Mouse (Mus musculus) right cerebral cortex, postnatal 14 days (tissue): ENCODE data around the gene Cog6.
A peak's percentile ranks its signal among the peaks of the same experiment; 100 is the strongest.

Experiments used
- DNase-seq: peaks from one replicate; pipeline ENCODE4 v3.0.0; 2022

The Cog6 gene

DNA sequence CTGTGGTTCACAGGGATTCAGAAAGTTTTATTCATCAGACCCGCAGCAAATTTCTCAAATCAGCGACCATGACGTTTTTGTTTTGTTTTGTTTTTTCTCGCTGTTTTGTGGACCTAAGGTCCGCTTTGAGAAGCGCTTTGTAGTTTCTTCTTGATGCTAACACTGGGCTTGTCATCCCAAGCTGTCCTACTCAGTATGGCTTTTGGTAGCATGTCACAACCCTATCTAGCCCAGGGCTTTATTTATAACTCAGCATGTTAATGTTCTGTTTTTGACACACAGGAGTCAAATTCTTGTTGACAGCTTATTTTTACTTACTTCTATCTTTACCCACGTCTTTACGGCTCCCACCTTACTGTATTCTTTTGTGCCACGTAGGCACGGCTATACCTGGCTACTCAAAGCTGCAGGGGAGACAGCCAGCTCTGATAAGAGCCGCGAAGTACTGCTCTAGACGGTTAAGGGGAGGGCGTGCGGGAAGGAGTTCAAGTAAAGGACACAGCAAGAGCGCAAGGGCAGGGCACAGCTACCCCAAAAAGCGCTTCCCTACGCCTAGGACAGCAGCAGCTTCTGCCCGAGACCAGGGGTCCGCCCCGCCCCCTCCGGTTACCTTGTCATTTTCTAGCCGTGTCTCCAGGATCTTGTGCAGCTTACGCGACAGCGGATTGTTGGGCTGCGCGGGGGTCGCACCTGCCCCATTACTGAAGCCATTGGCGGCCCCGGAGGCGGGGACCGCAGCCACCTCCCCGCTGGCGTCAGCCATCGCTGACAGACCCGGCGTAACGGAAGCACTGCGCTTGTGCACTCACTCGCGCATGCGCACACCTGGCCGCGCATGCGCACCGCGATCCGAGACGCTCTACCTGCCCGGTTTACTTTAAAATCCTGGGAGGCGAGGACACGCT lies at the start of gene Cog6:
Cog6 (minus strand) TSS at position 802 of the 905 bp plus-strand sequence.
- peak; percentile 83 for DNase-seq

DNA sequence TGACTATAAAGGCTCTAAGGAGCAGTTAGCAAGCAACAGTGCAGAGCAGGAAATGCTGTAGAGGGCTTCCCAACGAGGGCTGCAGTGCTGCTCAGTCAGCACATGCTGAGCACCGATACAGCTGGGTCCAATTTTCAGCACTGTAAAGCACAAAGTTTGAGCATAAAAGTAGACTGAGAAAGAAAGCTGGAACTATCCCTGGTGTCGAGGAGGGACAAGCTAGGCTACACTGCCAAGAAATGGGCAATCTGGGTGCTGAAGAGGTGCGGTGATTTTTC lies 49.0 kb upstream of the Cog6 start:
- no peak for DNase-seq

DNA sequence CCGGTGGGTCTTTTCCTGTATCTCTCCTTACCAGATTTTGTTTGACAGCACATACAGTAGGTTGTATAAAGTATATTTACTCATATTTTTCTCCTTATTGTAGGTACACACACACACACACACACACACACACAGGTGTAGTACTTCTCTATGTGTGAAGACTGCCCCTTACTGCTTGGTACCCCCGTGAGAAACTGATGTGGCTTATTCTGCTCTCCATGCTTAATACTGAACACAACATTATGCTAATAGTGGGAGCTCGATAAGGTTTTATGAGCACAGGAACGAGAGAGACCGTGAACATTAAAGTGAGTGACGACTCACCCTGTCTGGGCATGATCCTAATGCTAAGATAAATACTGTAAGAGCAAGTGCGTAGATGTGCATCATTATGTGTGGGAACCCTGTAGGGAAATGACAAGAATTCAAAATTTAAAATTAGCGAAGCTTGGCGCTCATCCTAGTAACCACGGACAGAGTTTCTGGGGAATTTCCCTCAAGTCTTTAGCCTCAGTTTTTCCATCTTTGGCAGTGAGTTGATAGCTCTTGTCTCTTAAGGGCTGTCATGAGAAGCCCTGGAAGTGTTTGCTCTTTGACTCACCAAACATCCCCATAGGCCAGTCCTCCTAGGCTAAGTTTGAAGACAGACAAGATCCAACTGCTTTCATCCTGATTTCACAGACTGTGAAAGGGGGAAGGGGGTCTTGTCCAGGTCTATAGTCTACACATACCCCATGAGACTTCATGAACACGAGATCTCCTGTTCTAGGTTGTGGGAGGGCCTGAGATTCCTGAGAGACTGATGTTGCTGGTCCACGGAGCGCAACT lies 48.4 kb upstream of the Cog6 start:
- DNase-seq = no peak

DNA sequence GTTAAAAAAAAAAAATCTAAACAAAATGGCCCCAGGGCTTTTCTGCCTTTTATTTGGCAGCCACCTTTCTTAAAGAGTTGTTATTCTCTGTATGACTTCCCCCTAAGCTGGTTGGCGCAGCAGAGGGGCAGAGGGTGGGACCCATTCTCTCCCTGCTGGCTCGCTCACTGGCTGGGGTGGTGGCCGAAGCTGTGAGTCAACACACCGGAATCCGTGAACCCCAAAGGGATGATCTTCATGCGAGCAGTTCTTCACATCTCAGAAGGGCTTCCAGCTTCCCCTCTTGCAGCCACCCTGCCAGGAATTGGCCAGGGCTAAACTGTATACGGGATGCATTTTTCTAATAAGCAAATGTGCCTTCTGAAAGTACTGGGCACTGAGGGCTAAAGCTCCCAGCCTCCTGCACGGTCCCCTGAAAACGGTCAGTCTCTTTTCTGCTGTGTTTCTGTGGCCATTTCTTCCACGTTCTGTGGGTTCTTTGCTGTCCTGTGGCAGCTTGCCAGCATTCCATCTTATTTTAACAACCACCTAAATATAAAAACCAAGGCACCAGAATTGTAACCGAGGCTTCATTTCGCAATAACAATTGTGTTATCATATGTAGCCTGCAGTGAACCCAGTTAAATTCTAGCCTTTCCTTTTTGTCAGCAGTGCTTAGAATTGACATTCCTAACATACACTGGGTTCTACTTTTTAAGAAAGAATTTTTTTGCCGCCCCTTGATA lies 46.5 kb upstream of the Cog6 start:
- DNase-seq = no peak

DNA sequence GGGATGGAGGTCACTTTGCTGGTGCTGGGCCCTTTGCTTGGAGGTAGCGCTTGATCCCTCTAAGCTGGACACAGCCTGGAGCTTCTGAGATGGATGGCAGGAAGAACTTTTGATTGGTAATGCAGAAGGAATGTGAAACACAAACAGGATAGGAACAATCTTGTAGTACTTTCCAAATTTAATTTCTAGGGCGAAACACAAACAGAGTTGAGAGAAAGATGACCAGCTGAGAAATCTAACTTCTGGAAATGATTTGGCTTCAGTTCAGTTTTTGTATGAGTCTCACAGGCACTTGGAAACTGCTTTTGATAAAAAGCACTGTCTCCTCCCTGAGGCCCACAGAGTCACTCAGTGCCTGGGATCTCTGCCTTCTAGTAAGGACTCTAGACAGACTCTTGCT lies 42.9 kb upstream of the Cog6 start:
- DNase-seq = no peak

DNA sequence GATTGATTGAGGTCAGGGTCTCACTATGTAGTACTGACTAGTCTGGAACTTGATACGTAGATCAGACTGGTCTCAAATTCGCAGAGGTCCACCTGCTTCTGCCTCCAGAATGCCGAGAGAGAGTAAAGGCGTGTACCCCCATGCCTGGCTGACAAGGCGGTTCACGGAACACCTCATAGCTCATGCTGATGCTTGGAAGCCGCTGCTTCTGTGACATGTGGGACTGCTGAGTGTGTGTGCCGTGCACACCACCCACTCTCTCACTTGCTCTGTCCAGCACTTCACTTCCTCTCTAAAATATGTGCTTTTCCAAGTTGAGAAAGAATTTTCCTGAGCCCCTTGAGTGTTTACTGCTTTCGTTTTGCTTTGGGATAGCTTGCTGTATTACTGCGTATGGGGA lies 39.4 kb upstream of the Cog6 start:
- DNase-seq = no peak

DNA sequence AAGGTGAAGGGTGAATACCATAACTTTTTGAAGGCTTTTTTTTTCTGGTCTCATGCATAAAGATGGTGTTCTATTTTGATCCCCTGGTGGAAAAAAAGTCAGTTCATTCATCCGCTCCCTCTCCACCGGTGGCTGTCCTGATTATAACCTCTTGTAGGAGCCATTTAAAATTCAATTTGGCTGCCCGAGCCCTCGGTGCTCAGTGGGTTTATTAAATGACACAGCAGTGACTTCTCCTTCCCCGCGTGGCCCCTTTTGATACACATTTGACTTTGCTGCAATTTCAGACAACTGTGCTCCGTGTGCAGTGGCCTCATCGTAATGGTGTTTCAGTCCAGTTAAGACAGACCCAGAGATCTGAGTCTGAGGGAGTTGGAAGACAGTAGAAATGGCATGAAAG lies 35.3 kb upstream of the Cog6 start:
- no peak for DNase-seq

DNA sequence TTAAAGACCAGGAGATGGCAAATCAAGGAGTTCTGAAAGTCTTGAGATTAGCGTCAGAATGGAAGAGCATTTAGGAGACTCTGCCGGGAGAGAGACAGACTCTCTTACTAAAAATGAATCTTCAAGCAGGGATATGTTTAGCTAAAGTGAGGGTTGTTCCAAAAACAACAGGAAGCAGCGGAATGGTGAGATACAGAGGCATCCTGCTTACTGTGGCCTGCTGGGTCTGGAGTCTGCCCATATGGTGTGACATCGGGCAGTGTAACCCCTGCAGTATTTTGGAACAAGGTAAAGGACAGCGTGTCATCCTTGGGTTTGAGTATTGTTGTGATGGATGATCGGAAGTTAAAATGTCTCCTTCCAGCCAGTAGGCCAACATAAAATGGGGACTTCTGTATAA lies 29.3 kb upstream of the Cog6 start:
- DNase-seq = no peak

DNA sequence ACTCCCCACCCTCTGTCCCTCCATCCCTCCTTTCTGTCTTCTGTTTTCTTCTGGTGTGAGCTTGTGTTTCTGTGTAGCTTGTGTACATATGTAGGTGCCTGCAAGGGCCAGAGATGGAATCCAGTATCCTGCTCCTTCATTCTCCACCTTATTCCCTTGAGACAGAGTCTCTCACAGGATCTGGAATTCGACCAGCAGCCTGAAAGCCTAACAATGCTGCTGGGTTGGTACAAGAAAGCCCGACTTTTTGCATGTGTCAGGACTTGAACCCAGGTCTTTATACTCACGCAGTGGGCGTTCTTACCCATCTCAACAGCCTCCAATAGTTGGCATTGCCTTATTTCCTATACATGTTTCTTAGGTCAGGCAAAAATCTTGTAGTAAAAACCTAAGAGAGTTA lies 28.7 kb upstream of the Cog6 start:
- no peak for DNase-seq

DNA sequence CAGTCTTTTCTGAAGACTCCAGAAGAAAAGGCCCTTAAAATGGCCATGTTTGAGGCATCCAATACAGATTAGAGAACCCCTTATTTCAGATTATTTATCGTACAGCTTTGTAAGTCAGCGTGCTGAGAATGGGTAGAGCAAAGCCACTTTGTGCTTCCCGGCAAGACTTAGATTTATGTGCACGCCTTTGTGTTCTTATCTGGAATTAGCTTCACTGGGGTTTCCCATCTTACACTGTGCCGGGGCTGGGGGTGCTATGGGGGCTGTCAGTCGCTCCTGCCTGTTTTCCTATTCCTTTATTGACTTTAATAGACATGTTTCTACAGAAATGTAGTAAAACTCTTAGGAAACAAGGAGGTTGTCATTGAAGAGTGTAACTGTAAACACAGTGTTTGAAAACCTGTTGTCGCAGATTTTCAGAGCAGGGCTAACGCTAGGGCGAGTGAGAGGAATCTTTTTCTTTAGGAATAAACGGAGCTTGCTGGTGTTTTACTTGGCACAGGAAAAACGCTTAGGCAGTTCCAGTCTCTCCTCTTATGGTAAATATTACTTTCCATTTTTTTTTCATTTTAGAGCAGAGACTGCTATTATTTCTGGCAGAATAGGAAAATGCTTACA lies 27.8 kb upstream of the Cog6 start:
- DNase-seq = no peak

DNA sequence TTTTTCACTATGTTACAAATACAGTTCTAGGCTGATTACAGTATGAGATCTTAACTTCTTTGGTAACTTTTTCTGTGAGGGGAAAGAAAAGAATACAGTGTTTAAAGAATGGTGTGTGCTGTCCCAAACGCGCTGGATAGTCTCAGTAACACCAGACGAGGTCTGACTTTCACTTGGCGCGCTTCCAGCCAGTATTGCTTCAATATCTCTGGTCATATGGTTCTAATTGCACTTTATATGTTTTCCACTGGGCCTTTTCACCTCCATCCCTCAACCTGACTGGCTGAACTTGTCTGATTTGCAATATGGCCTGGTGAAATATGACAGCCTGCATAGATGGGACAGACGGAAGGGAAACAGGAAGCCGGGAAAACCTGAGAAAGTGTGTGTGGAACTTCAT lies 27.2 kb upstream of the Cog6 start:
- no peak for DNase-seq

DNA sequence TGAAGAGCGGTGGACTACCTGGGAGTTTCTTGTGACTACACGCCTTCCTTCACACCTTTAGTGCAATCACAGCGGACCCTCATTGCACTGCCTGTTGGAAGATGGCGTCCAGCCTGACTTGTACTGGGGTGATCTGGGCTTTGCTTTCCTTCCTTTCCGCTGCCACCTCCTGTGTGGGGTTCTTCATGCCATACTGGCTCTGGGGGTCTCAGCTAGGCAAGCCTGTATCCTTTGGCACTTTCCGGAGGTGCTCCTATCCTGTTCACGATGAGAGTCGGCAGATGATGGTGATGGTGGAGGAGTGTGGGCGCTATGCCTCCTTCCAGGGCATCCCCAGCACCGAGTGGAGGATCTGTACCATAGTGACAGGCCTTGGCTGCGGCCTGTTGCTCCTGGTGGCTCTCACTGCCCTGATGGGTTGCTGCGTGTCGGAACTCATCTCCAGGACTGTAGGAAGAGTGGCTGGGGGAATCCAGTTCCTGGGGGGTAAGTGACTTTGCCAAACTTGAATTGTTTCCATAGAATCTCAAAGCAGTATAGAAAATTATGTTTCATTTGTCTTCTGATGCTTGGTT lies 26.3 kb upstream of the Cog6 start:
- no peak for DNase-seq

DNA sequence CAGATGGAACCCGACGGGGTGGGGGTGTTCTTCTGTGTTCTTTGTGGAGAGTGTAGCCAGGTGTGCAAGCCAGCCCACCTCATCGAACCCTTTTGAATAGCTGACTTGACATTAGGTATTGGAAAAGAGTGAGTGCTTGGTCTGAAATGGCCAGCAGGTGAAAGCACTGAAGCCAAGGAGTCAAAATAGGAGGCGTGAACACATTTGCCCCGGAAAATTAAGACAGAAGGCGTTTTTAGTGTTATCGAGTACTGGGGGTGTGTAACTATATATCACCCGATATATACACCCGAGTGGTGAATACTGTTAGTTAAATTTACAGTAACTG lies 25.2 kb upstream of the Cog6 start:
- no peak for DNase-seq

DNA sequence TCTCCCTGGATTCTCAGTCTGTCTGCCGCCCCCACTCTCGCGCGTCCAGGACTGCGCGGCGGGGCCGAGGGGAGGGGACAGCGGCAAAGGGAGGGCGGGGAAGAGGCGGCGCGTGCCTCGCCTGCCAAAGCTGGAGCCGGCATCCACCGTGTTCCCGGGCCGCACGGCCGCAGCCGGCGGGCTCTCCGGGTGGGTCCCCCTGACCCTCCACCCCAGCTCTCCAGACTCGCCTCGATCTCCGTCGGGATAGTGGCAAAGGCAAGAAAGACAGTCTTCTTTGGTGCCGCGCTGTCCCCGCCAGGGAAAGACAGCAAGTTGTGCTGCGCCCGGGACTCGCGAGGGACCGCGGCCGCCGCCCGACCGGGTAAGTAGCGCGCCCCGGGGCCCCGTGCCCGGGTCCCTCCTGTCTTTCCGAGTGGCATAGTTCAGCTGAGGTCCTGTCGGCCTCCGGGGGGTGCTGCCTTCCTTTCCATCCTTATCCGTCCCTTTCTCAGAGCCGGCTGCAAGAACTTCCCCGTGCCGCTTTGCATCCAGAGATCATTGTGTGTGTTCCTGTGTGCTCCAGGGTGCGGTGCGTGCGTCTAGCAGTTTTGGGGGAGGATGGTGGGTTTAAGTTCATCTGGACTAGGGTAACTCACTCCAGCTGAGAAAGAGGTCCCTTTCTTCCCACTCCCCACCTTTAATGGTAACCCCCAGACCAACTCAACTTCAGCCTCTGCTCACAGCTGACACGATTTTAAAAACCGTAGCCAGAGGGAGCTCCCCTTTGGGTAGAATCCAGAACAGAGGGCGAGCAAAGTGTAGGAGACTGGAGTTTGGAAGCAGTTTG lies 24.6 kb upstream of the Cog6 start, which contains the start of gene Lhfp:
Lhfp (plus strand) TSS at position 118 of the 829 bp plus-strand sequence.
- DNase-seq = peak; percentile 59

DNA sequence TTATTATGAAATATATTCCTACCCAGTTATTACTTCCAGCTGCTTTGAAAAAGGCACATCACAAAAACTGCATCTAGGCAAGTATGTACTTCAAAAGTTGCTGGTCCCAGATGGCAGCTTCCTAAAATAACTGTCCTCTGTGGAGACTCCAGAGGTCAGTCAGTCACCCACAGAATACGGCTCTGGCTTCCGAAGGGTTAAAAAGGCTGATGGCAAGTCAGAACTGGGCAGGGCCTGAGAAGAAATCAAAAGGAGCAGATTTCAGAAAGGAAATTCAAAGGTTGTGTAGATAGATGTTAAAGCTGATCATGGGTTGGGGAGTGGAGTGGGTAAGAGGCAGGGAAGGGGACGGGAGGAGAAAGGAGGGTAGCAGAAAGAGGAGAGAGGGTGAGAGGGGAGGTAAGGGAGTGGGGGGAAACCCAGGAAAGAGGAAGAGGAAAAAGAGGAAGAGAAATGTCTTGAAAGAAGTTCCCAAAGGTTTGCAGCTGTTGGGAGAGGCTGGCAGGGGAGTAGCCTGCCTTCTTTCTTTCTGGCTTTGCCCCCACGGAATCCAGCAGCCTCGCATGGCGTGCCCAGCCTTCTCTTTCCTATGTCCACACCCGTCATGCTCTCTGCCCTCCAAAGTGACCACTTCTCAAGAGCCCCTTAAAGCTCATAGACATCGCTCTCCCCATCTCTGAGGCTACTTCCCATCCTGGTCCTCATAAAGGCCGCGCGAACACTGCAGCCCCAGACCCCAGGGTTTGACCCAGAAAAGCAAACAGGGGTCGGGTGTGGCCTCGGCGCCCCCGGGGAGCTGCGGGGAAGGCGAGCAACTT lies 23.8 kb upstream of the Cog6 start:
- DNase-seq = no peak

DNA sequence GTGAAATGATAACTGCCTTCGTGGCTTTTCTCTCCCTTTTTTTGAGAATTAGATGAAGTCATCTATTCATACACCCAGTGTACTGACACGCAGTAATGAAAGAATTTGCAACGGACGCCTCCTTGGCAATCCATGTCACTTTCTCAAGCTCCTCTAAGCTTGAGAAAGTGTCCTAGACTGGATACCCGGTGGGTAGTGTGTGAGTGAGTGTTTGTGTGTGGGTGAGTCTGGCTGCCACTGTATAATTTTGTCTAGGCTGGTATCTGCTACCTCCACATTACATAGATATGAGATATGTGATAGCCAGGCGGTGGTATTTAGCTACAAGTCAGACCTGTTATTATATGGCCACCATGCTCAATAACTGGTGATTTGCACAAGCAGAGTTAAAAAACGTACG lies 22.7 kb upstream of the Cog6 start:
- no peak for DNase-seq

DNA sequence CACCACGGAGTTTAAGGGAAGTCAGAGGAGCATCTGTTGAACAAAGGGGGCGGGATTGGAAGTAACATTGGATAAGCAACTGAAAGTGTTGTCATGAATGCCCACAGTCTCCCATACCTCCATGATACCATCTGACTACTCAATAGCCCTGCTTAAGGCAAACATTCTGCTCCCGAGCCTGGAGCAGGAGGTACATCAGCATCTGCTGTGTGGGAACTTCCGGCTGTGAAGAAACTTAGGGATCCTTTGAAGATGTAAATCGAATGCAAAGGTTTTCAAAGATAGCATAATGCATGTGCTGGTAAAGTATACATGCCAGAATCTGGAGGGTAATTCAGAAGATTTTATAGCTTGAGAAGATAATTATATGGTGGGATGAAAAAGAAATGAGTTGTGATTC lies 21.9 kb upstream of the Cog6 start:
- no peak for DNase-seq

DNA sequence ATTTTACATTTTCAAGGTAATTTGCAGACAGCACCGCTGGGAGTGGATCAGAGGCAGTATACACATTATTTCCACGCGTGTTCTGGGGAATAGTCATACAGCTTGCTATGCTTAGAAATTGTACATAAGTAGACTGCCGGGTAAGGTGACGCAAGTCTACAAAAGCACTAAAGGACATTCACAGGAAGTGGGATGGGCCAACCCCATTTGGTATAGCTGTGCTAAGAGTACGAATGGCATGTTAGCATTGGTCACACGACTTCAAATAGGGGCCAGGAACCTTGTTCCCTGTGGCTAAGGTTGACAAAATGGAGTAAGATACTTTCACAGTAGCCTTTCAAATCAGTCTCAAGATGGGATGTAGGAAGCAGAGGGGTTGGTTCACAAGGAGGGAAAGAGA lies 19.9 kb upstream of the Cog6 start:
- DNase-seq = no peak

DNA sequence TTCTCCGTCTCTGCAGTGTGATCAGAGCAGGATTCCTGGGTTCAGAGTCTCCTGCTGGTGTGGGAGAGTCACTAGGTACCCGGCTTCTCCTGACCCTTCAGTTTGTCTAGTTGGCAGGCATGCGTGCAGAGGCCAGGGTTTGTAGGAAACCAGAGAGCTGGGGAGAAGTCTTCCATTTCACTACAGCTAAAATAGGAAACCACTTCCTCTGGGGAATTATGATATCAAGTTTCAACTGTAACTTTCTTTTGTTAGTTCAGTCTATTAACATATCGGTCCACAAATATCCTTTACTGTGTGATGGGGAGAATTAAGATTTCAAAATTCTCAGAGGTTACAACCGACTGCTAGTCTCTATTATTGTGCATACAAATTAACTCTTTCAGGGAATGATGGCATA lies 19.0 kb upstream of the Cog6 start:
- no peak for DNase-seq

DNA sequence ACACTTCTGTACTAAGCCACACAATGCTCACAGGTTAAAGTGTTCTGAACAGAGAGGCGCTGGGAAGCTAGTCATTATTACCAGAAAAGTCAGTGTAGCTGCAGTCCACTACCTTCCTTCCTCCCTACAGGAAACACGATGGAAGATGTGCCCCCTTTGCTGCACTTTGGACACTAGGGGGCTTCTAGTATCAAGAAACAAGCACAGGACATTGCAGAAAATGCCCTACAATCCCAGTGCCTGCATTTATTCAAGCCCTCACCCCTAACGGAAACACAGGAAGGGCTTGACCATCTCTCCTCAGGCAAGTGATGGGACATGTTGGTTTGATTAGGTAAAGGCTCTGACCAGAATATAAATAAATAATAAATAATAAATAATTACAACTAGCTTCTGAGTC lies 16.4 kb upstream of the Cog6 start:
- no peak for DNase-seq

DNA sequence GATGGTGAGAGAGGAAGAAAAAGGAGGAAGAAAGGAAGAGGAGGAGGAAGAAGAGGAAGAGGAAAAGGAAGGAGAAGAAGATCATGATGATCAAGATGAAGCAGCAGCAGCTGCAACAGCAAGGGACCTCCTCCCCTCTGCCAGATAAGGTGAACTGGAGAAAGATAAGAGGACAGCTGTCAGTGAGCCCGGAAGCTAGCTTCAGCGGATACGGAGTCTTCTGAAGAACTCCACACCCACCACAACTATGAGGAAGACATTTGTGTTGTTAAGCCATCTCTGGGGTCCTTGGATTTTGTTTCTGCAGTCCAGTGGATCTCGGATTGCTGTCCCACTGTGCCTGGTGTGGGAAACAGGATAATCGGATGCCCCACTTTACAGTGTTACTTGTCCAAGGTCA lies 15.4 kb upstream of the Cog6 start:
- DNase-seq = no peak
